Mouse (Mus musculus): ENCODE data around the gene Muc2. TPM values are rescaled to one million over a fixed set of nuclear protein-coding genes. Genes with fewer than 3 reads are reported as not detected.

Muc2 gene
- polyA plus RNA-seq, 1 experiment = 0.21 TPM

DNA sequence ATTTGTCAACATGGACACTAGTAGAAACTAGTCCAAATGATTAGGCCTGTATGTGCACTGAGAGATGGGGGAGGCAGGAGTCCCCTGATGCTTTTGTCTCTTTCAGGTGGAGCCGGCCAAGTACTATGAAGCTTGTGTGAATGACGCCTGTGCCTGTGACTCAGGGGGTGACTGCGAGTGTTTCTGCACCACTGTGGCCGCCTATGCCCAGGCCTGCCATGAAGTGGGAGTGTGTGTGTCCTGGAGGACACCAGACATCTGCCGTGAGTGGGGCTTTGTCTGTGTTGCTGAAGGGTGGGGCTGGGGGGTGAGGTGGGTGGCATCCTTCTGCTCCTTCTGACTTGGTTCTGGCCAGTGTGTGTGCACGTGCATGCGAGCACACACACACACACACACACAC is 113.1 kb downstream of the Muc2 start:
- no peaks in the 10 kb centered on the region for H3K4me1 ChIP-seq (ENCODE audit: control insufficient read depth, insufficient read depth, low read length)
- H3K4me3 ChIP-seq (ENCODE audit: insufficient read depth, low read length) = no peak overlapping the region
- H3K27ac ChIP-seq (ENCODE audit: insufficient read depth, low read length) = no peak overlapping the region
- no peak for TF ChIP-seq POLR2A (IDR thresholded peaks at IDR 0.05; ENCODE audit: low read depth, low read length)

Other genes starting within 250 kb of the Muc2 start
- 12.4 and 18.1 TPM in 2 replicates for gene Pidd1, start 246.3 kb upstream of the Muc2 start, polyA plus RNA-seq (2011; ENCODE audit: insufficient read length, low read depth, missing spikeins)
- gene Rplp2, start 243.0 kb upstream of the Muc2 start, polyA plus RNA-seq (2011; ENCODE audit: insufficient read length, low read depth, missing spikeins) = 1,600 and 1,818 TPM in 2 replicates
- 18.9 and 26.7 TPM in 2 replicates for gene Pnpla2, start 235.1 kb upstream of the Muc2 start, polyA plus RNA-seq (2011; ENCODE audit: insufficient read length, low read depth, missing spikeins)
- 1.3 and 2.7 TPM in 2 replicates for gene Cracr2b, start 229.2 kb upstream of the Muc2 start, polyA plus RNA-seq (2011; ENCODE audit: insufficient read length, low read depth, missing spikeins)
- 58.4 and 94.0 TPM in 2 replicates for gene Cd151, start 222.9 kb upstream of the Muc2 start, polyA plus RNA-seq (2011; ENCODE audit: insufficient read length, low read depth, missing spikeins)
- 13.1 and 24.1 TPM in 2 replicates for gene Polr2l, start 215.2 kb upstream of the Muc2 start, polyA plus RNA-seq (2011; ENCODE audit: insufficient read length, low read depth, missing spikeins)
- 184 and 207 TPM in 2 replicates for gene Tspan4, start 215.1 kb upstream of the Muc2 start, polyA plus RNA-seq (2011; ENCODE audit: insufficient read length, low read depth, missing spikeins)
- gene Chid1, start 150.5 kb upstream of the Muc2 start, polyA plus RNA-seq (2011; ENCODE audit: insufficient read length, low read depth, missing spikeins) = 45.8 and 48.7 TPM in 2 replicates
- gene Ap2a2, start 128.2 kb upstream of the Muc2 start, polyA plus RNA-seq (2011; ENCODE audit: insufficient read length, low read depth, missing spikeins) = 128 TPM in 2 replicates
- not detected in 2 replicates for gene Muc6, start 35.0 kb upstream of the Muc2 start, polyA plus RNA-seq (2011; ENCODE audit: insufficient read length, low read depth, missing spikeins)
- not detected in 2 replicates for gene Muc5ac, start 98.6 kb downstream of the Muc2 start, polyA plus RNA-seq (2011; ENCODE audit: insufficient read length, low read depth, missing spikeins)
- not detected in 2 replicates for gene Muc5b, start 148.7 kb downstream of the Muc2 start, polyA plus RNA-seq (2011; ENCODE audit: insufficient read length, low read depth, missing spikeins)
- gene Tollip, start 228.2 kb downstream of the Muc2 start, polyA plus RNA-seq (2011; ENCODE audit: insufficient read length, low read depth, missing spikeins) = 40.3 and 43.8 TPM in 2 replicates